Mouse (Mus musculus) left cerebral cortex, adult 18-20 months (tissue): ENCODE data around the gene Hhatl. TPM values are rescaled to one million over a fixed set of nuclear protein-coding genes. Genes with fewer than 3 reads are reported as not detected.

ENCODE experiments used
- DNase-seq, 2 experiments: peaks; one replicate each; pipeline ENCODE4 v3.0.0; 2021 to 2022; ENCODE audit warnings: low spot score in 2 of 2, mixed read lengths in 1 of 2
- long read RNA-seq, 2 experiments: library from polyadenylated mRNA; stranded (forward); transcript quantifications; one replicate each; pipeline ENCODE4 v2.0.0; 2021
- total RNA-seq, 2 experiments: library from RNA; stranded (reverse); gene quantifications; 2 replicates each; pipeline ENCODE4 v1.2.3; 2021

Hhatl gene
- 10 to 100 TPM; 15.4 to 25.0 TPM for total RNA-seq
- long read RNA-seq, experiment 1, transcript Hhatl-201 (12 exons, 1,870 nt) = major isoform, 16 of 46 reads
- long read RNA-seq, experiment 1, partial matches to known transcripts = 19 of 46 reads
- long read RNA-seq, experiment 1, other reads (novel, unspliced or antisense) = 11 of 46 reads
- long read RNA-seq, experiment 2, transcript Hhatl-201 (12 exons, 1,870 nt) = major isoform, 11 of 37 reads
- long read RNA-seq, experiment 2, partial matches to known transcripts = 16 of 37 reads
- long read RNA-seq, experiment 2, other reads (novel, unspliced or antisense) = 10 of 37 reads

GRCm38 (mm10) chr9:121791757-121792521 lies at the start of gene Hhatl:
Gene Hhatl, minus strand, starts transcription at chr9:121792507.
- peak; percentile 36 to 45 for DNase-seq

- no peak for DNase-seq
Observed at GRCm38 (mm10) chr9:121839622-121839965, 47.3 kb upstream of the Hhatl start.

- peak; percentile 86 to 88 for DNase-seq
Observed at GRCm38 (mm10) chr9:121838829-121839621, 46.7 kb upstream of the Hhatl start, which contains the start of gene Ccdc13. Gene Ccdc13, minus strand, starts transcription at chr9:121839461.

GRCm38 (mm10) chr9:121838008-121838407 lies 45.7 kb upstream of the Hhatl start:
- no peak for DNase-seq

- DNase-seq = no peak
Observed at GRCm38 (mm10) chr9:121833825-121834224, 41.5 kb upstream of the Hhatl start.

GRCm38 (mm10) chr9:121830956-121831293 lies 38.6 kb upstream of the Hhatl start:
- peak; percentile 87 to 95 for DNase-seq

GRCm38 (mm10) chr9:121830243-121830955 lies 38.1 kb upstream of the Hhatl start:
- peak; percentile 52 to 65 for DNase-seq

- DNase-seq = no peak
Observed at GRCm38 (mm10) chr9:121829270-121829992, 37.1 kb upstream of the Hhatl start.

- no peak for DNase-seq
Observed at GRCm38 (mm10) chr9:121828314-121828713, 36.0 kb upstream of the Hhatl start.

GRCm38 (mm10) chr9:121826356-121826755 lies 34.0 kb upstream of the Hhatl start:
- peak; percentile 48 to 58 for DNase-seq

- DNase-seq = no peak
Observed at GRCm38 (mm10) chr9:121823991-121824390, 31.7 kb upstream of the Hhatl start.

- no peak for DNase-seq
Observed at GRCm38 (mm10) chr9:121823051-121823450, 30.7 kb upstream of the Hhatl start.

GRCm38 (mm10) chr9:121822585-121822991 lies 30.3 kb upstream of the Hhatl start:
- no peak for DNase-seq

GRCm38 (mm10) chr9:121820765-121821164 lies 28.5 kb upstream of the Hhatl start:
- DNase-seq = no peak

- no peak for DNase-seq
Observed at GRCm38 (mm10) chr9:121819771-121820471, 27.6 kb upstream of the Hhatl start.

GRCm38 (mm10) chr9:121819073-121819770 lies 26.9 kb upstream of the Hhatl start:
- DNase-seq = no peak

GRCm38 (mm10) chr9:121815183-121815582 lies 22.9 kb upstream of the Hhatl start:
- DNase-seq = no peak

- DNase-seq = peak; percentile 54 to 62
Observed at GRCm38 (mm10) chr9:121810081-121810821, 17.9 kb upstream of the Hhatl start.
